Comparison of ENCODE assay signal across 11 mouse cellular contexts in the genomic region with DNA sequence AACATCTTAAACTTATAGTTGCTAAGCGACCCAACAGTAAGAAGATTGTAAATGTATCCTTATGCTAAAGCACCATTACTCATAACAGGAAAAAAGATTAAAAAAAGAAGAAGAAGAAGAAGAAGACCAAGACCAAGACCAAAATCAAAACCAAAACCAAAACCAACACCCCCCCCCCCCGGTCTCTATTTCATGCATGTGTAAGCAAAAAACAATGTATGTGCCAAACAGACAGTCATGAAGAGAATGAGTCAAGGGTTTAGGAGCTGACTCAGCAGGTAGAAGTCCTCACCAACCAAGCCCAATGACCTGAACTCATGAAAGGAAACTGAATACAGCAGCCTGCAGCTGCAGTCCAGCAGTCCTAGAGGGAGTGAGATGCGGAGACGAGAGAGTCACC.
"Had no signal": no experiment of that assay in that cellular context is flagged by ENCODE, and none has a peak within 500 bp of the region (broad histone marks: within the 10 kb centered on the region; RNA-seq: fewer than 3 reads in every experiment).

No protein-coding gene starts in this region.

- H3K9me3 ChIP-seq: limb, embryonic 13.5 days; midbrain, embryonic 15.5 days; neural tube, embryonic 12.5 days; stomach, embryonic 15.5 days had no signal

- H3K9ac ChIP-seq: limb, embryonic 13.5 days; liver, embryonic 14.5 days; midbrain, embryonic 15.5 days; neural tube, embryonic 12.5 days; stomach, embryonic 15.5 days had no signal

- H3K4me2 ChIP-seq: limb, embryonic 13.5 days; midbrain, embryonic 11.5 days; midbrain, embryonic 15.5 days; neural tube, embryonic 12.5 days; stomach, embryonic 15.5 days had no signal

- H3K36me3 ChIP-seq: limb, embryonic 13.5 days; midbrain, embryonic 15.5 days; neural tube, embryonic 12.5 days; stomach, embryonic 15.5 days had no signal

- ATAC-seq: midbrain, embryonic 15.5 days had no signal

- H3K27ac ChIP-seq: limb, embryonic 13.5 days; liver, embryonic 14.5 days; midbrain, embryonic 15.5 days; neural tube, embryonic 12.5 days; stomach, embryonic 15.5 days had no signal

- H3K4me3 ChIP-seq: limb, embryonic 13.5 days; midbrain, embryonic 15.5 days; neural tube, embryonic 12.5 days; stomach, embryonic 15.5 days had no signal

- DNase-seq: kidney, postnatal 10 days; kidney, postnatal 4 days; left cerebral cortex, postnatal 4 days; lung, adult 18-20 months; spleen, adult 18-20 months had no signal

- H3K27me3 ChIP-seq: limb, embryonic 13.5 days; midbrain, embryonic 15.5 days; neural tube, embryonic 12.5 days; stomach, embryonic 15.5 days had no signal

- H3K4me1 ChIP-seq: limb, embryonic 13.5 days; midbrain, embryonic 15.5 days; neural tube, embryonic 12.5 days; stomach, embryonic 15.5 days had no signal
